Mouse (Mus musculus): ENCODE data around the gene Pacsin3. TPM values are rescaled to one million over a fixed set of nuclear protein-coding genes. Genes with fewer than 3 reads are reported as not detected.
A peak's percentile ranks its signal among the peaks of the same experiment; 100 is the strongest.

Pacsin3 gene
- polyA plus RNA-seq, 1 experiment, result 0.47 TPM

DNA sequence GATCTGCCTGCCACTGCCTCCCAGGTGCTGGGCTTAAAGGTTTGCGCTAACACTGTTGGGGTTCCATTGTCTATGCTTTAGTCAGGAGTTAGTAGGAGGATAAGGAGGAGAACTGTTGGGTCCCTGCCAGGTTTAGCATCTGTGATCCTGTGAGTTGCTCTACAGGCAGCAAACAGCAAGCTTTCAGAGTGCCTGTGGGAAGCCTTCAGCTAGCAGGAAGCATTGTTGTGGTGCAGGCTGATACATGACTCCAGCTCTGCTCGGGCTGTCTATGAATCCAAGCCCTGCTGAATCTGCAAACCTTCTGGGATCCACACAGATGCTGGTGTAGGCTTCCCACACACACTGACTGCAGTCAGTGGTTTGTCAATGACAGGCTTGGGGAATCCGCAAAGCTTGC lies 12.3 kb upstream of the Pacsin3 start:
- Histone ChIP-seq H3K4me1 (peaks cover 47% of the 10 kb centered on the region), H3K36me3 (replicated peaks; ENCODE audit: low read length) (no peaks in the 10 kb centered on the region), H3K27me3 (replicated peaks) (no peaks in the 10 kb centered on the region), H3K9me3 (no peaks in the 10 kb centered on the region), H3K4me3 (replicated peaks) (peak overlapping the region; percentile 56)
- TF ChIP-seq GATA1 (IDR thresholded peaks at IDR 0.05; ENCODE audit: borderline replicate concordance, low read length), result no peak
- no peak for TF ChIP-seq FLI1 (IDR thresholded peaks at IDR 0.05; ENCODE audit: low read length)

DNA sequence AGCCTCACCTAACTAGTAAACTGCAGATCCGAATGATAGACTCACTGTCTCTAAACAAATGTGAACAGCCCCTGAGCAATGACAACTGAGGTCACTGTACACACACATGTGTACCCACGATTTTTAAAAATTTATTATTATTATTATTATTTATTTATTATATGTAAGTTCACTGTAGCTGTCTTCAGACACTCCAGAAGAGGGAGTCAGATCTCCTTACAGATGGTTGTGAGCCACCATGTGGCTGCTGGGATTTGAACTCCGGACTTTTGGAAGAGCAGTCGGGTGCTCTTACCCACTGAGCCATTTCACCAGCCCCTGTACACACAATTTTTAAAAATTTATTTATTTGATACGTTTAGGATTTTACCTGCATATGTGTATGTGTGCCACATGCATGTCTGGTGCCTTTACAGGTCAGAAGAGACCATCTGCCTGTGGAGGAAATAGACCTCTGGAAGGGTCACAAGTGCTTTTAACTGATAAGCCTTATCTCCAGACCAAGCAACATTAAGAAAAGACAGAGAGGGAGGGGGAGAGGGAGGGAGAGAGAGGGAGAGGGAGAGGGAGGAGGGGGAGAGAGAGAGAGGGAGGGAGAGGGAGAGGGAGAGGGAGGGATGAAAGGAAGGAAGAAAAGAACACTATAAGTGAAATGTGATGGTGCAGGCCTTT lies 11.1 kb upstream of the Pacsin3 start:
- Histone ChIP-seq H3K36me3 (replicated peaks; ENCODE audit: low read length) (no peaks in the 10 kb centered on the region), H3K4me1 (peaks cover 49% of the 10 kb centered on the region), H3K4me3 (replicated peaks) (no peak overlapping the region), H3K27me3 (replicated peaks) (no peaks in the 10 kb centered on the region), H3K9me3 (no peaks in the 10 kb centered on the region)
- TF ChIP-seq FLI1 (IDR thresholded peaks at IDR 0.05; ENCODE audit: low read length), result no peak
- no peak for TF ChIP-seq GATA1 (IDR thresholded peaks at IDR 0.05; ENCODE audit: borderline replicate concordance, low read length)

DNA sequence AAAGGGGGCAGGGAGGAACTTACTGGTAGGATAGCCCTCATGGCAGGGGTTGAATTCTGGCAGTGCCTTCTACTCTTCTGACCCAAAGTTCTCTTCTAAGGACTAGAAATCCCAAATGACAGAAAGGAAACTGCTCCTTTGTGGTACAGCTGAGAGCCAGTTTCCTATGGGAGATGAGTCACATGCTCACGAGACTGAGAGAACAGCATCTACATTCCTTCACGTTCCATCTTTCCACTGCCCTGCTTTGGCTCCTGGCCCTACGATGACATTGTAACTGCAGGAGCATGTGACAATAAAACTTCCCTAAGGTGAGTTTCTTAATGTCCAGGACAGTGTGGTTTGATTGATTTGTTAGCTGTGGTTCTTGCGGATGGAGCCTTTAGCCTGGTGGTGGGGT lies 7.4 kb upstream of the Pacsin3 start:
- Histone ChIP-seq H3K27me3 (replicated peaks) (peaks cover 29% of the 10 kb centered on the region), H3K9me3 (no peaks in the 10 kb centered on the region), H3K36me3 (replicated peaks; ENCODE audit: low read length) (no peaks in the 10 kb centered on the region), H3K4me1 (peaks cover 37% of the 10 kb centered on the region), H3K4me3 (replicated peaks) (no peak overlapping the region)
- TF ChIP-seq GATA1 (IDR thresholded peaks at IDR 0.05; ENCODE audit: borderline replicate concordance, low read length), result no peak
- TF ChIP-seq FLI1 (IDR thresholded peaks at IDR 0.05; ENCODE audit: low read length), result no peak

DNA sequence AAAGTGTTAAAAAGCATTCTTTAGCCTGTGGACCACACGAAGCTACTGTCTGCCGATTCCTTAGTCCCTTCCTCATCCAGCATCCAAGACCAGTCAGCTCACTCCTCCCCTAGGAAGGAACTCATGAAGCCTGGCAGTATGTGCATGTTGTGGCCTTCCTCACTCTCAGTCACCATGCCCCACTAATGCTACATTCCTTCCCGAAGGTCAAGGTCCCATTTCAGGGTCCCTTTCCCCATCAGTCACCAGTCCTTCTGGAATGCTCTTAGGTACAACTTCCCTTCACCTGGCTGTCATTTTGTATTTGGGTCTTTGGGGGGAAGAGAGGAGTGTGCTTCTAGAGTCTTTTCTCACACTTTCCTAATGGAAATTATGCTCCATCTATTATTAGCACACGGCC lies 3.8 kb upstream of the Pacsin3 start:
- H3K4me3 ChIP-seq (replicated peaks), result no peak overlapping the region
- no peaks in the 10 kb centered on the region for H3K9me3 ChIP-seq
- TF ChIP-seq GATA1 (IDR thresholded peaks at IDR 0.05; ENCODE audit: borderline replicate concordance, low read length) (no peak), FLI1 (IDR thresholded peaks at IDR 0.05; ENCODE audit: low read length) (no peak)
- H3K4me1 ChIP-seq, result peaks cover 34% of the 10 kb centered on the region
- H3K27me3 ChIP-seq (replicated peaks), result peaks cover 65% of the 10 kb centered on the region
- H3K36me3 ChIP-seq (replicated peaks; ENCODE audit: low read length), result no peaks in the 10 kb centered on the region

DNA sequence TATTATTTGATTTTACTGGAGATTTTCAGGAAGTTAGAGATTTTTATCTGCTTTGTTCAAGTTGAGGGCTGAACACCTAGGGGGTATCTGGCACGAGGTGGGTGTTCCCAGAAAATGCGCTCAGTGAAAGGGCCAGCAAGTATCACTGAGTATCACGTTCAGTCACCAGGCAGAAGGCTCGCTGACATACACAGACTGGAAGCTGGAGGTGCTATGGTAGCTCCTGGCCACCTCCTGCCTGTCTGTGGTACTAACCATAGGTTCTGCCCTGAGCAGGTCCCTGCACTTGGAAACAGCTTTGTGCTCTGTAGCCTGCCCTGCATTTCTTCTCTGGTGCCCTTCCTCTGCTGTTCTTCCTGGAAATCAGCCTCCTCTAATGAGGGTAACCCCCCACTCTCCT lies 3.2 kb upstream of the Pacsin3 start:
- Histone ChIP-seq H3K4me3 (replicated peaks) (no peak overlapping the region), H3K4me1 (peaks cover 39% of the 10 kb centered on the region), H3K27me3 (replicated peaks) (peaks cover 70% of the 10 kb centered on the region), H3K36me3 (replicated peaks; ENCODE audit: low read length) (no peaks in the 10 kb centered on the region), H3K9me3 (no peaks in the 10 kb centered on the region)
- TF ChIP-seq GATA1 (IDR thresholded peaks at IDR 0.05; ENCODE audit: borderline replicate concordance, low read length) (no peak), FLI1 (IDR thresholded peaks at IDR 0.05; ENCODE audit: low read length) (no peak)

DNA sequence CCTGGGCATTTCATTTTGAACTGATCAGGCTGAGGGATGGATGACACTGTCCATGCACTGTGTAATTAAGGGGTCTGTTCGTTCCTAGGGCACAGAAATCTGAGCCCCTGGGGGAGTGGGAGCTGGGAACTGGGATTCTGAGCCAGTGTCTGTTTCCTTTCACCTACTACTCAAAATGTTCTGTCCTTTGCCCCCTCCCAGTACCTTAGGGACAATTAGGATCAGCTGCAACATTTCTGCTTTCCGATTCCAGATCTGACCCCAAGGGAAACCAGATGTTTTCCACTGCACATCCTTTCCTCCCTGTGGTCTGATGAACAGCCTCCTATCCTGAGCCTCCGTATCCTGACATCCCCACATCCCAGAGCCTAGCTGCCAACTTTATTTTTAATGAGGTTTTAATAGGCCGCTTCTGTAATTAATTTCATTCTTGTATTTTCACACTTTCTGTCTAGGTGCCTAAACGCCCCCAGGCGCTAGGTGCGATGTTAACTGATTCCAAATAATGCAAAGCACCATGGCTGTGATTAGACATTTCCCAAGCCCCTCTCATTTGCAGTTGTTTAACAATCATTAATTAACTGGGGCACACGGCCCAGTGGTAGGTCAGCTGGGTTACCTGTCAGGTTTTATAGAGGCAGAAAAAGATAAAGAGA lies 901 bp upstream of the Pacsin3 start:
- peaks cover 33% of the 10 kb centered on the region for H3K4me1 ChIP-seq
- no peaks in the 10 kb centered on the region for H3K9me3 ChIP-seq
- H3K27me3 ChIP-seq (replicated peaks), result peaks cover 93% of the 10 kb centered on the region
- no peaks in the 10 kb centered on the region for H3K36me3 ChIP-seq (replicated peaks; ENCODE audit: low read length)
- TF ChIP-seq GATA1 (IDR thresholded peaks at IDR 0.05; ENCODE audit: borderline replicate concordance, low read length) (no peak), FLI1 (IDR thresholded peaks at IDR 0.05; ENCODE audit: low read length) (no peak)
- H3K4me3 ChIP-seq (replicated peaks), result no peak overlapping the region

DNA sequence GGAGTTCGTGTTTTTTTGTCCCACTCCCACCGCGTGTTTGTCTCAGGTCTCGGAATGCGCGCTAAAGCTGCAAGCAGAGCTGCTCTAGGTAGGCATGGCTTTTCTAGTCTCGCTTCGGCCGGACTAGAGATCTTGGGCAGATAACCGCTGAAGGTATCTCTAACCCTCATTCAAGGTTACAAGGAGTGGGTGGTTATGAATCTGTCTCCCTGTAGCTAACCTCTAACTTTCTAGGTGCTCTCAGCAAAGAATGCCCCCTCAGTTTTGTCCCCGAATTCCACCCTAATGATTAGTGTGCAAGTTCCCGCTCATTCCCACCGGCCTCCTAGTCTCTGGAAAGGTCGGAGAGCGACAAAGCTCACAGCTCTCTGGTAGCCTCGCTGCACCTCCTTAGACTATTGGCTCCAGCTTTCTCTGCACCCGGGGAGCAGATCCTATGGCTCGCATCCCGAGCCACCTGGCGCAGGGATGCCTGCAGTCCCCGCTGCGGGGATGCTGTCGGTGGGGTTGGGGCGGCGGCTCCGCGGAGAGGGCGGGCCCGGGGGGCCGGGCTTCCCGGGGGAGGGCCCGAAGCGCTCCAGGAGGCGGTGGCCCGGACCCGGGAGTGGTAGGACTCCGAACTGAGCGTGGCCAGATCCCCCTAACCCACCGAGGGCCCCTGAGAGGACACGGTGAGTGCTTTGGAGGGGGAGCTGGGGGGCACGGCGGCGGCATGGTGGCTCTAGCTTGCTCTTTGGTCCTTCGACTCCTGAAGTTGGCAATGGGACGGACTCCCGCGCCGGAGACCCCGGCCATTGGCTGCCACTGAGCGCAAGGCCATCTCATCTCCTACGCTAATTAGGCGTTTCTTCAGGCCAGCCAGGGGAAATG lies 737 bp downstream of the Pacsin3 start:
- peaks cover 99% of the 10 kb centered on the region for H3K27me3 ChIP-seq (replicated peaks)
- H3K4me3 ChIP-seq (replicated peaks), result peak overlapping the region; percentile 90
- TF ChIP-seq FLI1 (IDR thresholded peaks at IDR 0.05; ENCODE audit: low read length) (no peak), GATA1 (IDR thresholded peaks at IDR 0.05; ENCODE audit: borderline replicate concordance, low read length) (no peak; the same call in 2 of the 3 replicates)
- no peaks in the 10 kb centered on the region for H3K9me3 ChIP-seq
- H3K36me3 ChIP-seq (replicated peaks; ENCODE audit: low read length), result no peaks in the 10 kb centered on the region
- H3K4me1 ChIP-seq, result peaks cover 27% of the 10 kb centered on the region

DNA sequence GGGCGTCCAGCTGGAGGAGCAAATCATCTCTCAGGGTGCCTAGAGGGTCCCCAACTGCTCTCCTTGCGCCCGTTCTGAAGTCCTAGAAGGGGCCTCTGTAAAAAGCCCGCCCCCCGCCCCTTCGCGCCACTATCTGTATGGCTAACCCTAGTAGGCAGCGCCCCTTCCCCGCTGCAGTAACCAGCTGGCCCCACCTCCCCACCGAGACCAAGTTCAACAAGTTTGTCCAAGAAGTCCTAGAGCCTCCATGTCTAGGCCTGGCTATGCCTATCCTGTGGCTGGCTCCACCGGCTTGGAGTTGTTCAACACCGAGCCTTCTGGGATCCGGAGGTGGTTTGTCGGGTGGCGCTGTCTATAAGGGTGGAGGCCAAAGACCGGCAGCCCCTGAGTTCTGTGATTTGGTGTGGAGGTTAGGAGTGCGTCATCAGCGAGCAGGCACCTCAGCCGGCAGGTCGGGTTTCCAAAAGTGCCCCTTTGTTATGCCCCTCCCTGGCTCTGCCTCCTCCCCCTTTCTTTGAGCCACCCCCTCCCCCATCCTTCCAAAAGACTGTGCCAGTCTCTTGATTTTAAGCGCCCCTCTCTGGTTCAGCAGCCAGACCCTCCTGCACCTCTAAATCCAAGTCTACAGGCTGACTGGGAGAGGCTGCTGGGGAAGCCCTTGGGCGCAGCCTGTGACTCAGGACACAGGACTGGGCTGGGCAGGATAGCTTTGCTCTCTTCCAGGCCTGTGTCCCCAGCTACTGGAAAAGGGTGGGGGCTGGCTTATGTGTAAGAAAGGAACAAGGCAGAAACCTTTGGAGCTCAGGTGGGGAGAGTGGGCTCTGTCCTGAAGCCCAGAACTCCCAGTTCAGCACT lies 1.6 kb downstream of the Pacsin3 start:
- H3K9me3 ChIP-seq, result no peaks in the 10 kb centered on the region
- peaks cover 93% of the 10 kb centered on the region for H3K27me3 ChIP-seq (replicated peaks)
- H3K4me1 ChIP-seq, result peaks cover 27% of the 10 kb centered on the region
- TF ChIP-seq GATA1 (IDR thresholded peaks at IDR 0.05; ENCODE audit: borderline replicate concordance, low read length) (no peak), FLI1 (IDR thresholded peaks at IDR 0.05; ENCODE audit: low read length) (no peak)
- H3K36me3 ChIP-seq (replicated peaks; ENCODE audit: low read length), result no peaks in the 10 kb centered on the region
- peak overlapping the region; percentile 90 for H3K4me3 ChIP-seq (replicated peaks)

DNA sequence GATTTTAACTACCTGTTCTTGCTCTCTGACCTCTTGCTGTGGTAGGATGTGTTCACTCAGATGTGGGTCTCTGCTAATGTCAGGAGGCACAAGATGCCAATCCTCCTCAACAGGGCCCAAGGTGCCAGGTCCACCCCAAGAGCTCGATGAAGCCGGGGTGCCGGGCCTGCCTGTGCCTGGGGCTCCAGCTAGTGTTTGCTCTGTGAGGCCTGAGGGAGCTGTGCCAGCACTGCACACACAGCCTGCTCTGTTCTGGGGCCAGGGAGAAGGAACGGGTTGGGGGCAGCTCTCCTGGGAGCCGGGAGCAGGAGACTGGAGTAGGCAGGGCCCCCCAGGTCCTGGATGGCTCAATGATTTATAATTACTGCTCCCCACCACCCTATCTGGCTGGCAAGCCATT lies 2.3 kb downstream of the Pacsin3 start:
- H3K27me3 ChIP-seq (replicated peaks), result peaks cover 91% of the 10 kb centered on the region
- no peaks in the 10 kb centered on the region for H3K36me3 ChIP-seq (replicated peaks; ENCODE audit: low read length)
- H3K9me3 ChIP-seq, result no peaks in the 10 kb centered on the region
- TF ChIP-seq FLI1 (IDR thresholded peaks at IDR 0.05; ENCODE audit: low read length), result no peak
- TF ChIP-seq GATA1 (IDR thresholded peaks at IDR 0.05; ENCODE audit: borderline replicate concordance, low read length), result no peak
- H3K4me1 ChIP-seq, result peaks cover 25% of the 10 kb centered on the region
- no peak overlapping the region for H3K4me3 ChIP-seq (replicated peaks)

All from megakaryocyte, embryonic 14.5 days (primary cell).